Mouse (Mus musculus) left cerebral cortex, adult 2 months (tissue): Measurements from ENCODE around the gene Phb2. TPM values are rescaled to one million over a fixed set of nuclear protein-coding genes. Genes with fewer than 3 reads are reported as not detected.

Experiments
- DNase-seq, 2 experiments: peaks; one replicate each; pipeline ENCODE4 v3.0.0; 2021 to 2022; ENCODE audit warnings: low spot score in 2 of 2, mixed read lengths in 1 of 2; ENCODE audit errors: extremely low spot score in 1 of 2
- H3K27ac ChIP-seq: fragments of 200-600 bp; 2 replicates; pipeline ENCODE4 v1.8.1; 2022
- H3K4me3 ChIP-seq: fragments of 200-600 bp; 2 replicates; pipeline ENCODE4 v1.8.1; 2022
- CTCF ChIP-seq: fragments of 200-600 bp; IDR thresholded peaks from 2 replicates; pipeline ENCODE4 v1.8.1; 2022; ENCODE audit warnings: antibody characterized with exemption, mild to moderate bottlenecking, moderate library complexity
- intact Hi-C: fragments of 180-260 bp; cut with DNase I; formaldehyde crosslinking; loops from one replicate; pipeline ENCODE4 v1.15.1; 2025
- long read RNA-seq, 2 experiments: library from polyadenylated mRNA; stranded (forward); transcript quantifications; one replicate each; pipeline ENCODE4 v2.0.0; 2021; ENCODE audit warnings: borderline mapping rate in 2 of 2
- total RNA-seq, 2 experiments: library from RNA; stranded (reverse); gene quantifications; 2 replicates each; pipeline ENCODE4 v1.2.3; 2021

The Phb2 gene
- 100 to 1,000 TPM; 115 to 120 TPM for total RNA-seq
- long read RNA-seq, experiment 1, partial matches to known transcripts = 2 of 54 reads
- long read RNA-seq, experiment 1, other reads (novel, unspliced or antisense) = 52 of 54 reads
- long read RNA-seq, experiment 2, partial matches to known transcripts = 2 of 44 reads
- long read RNA-seq, experiment 2, other reads (novel, unspliced or antisense) = 42 of 44 reads

- H3K27ac ChIP-seq = peak within 1 kb of the TSS; percentile 87
- DNase-seq = peak; percentile 98
- peak within 1 kb of the TSS; percentile 92 for H3K4me3 ChIP-seq
- intact Hi-C loops = loop anchor here (1.0 kb wide), 3 partner anchors 28 to 327 kb away; partner anchors contain the start of genes Cops7a and Ing4
- no peak; the same call in 1 of the 2 replicates for TF ChIP-seq CTCF
Observed at GRCm38 (mm10) chr6:124711824-124712782, at the start of gene Phb2, which contains the start of gene Emg1. Phb2 (plus strand) TSS chr6:124712336. Emg1 (minus strand) TSS chr6:124712178.

- Histone ChIP-seq H3K4me3 (peak within 1 kb of the TSS; percentile 70), H3K27ac (peak within 1 kb of the TSS; percentile 90)
- peak; percentile 82 for TF ChIP-seq CTCF
- intact Hi-C loops = loop anchor here (2.0 kb wide), 2 partner anchors 40 to 78 kb away; partner anchors contain the start of gene Grcc10
- DNase-seq = peak; percentile 96 to 97
Observed at GRCm38 (mm10) chr6:124662477-124663423, 49.4 kb upstream of the Phb2 start, which contains the start of gene Lpcat3. Lpcat3 (plus strand) TSS chr6:124663027.

GRCm38 (mm10) chr6:124663424-124663795 lies 48.7 kb upstream of the Phb2 start:
- peak overlapping the region; percentile 70 for H3K4me3 ChIP-seq
- no peak for TF ChIP-seq CTCF
- intact Hi-C loops = loop anchor here (2.0 kb wide), 2 partner anchors 39 to 77 kb away; partner anchors contain the start of gene Grcc10
- DNase-seq = no peak
- peak overlapping the region; percentile 90 for H3K27ac ChIP-seq

GRCm38 (mm10) chr6:124664256-124664655 lies 47.9 kb upstream of the Phb2 start:
- no peak overlapping the region for H3K27ac ChIP-seq
- intact Hi-C loops = no loop called here
- no peak for TF ChIP-seq CTCF
- no peak overlapping the region for H3K4me3 ChIP-seq
- DNase-seq = no peak

- Histone ChIP-seq H3K27ac (no peak overlapping the region), H3K4me3 (no peak overlapping the region)
- no peak for DNase-seq
- intact Hi-C loops = no loop called here
- TF ChIP-seq CTCF = no peak
Observed at GRCm38 (mm10) chr6:124665011-124665410, 47.1 kb upstream of the Phb2 start.

- no peak overlapping the region for H3K27ac ChIP-seq
- no peak overlapping the region for H3K4me3 ChIP-seq
- no peak for TF ChIP-seq CTCF
- intact Hi-C loops = no loop called here
- no peak for DNase-seq
Observed at GRCm38 (mm10) chr6:124669234-124669859, 42.8 kb upstream of the Phb2 start.

GRCm38 (mm10) chr6:124670281-124670900 lies 41.7 kb upstream of the Phb2 start:
- H3K27ac ChIP-seq = no peak overlapping the region
- intact Hi-C loops = no loop called here
- TF ChIP-seq CTCF = no peak
- DNase-seq = no peak
- H3K4me3 ChIP-seq = no peak overlapping the region

GRCm38 (mm10) chr6:124672100-124672499 lies 40.0 kb upstream of the Phb2 start:
- intact Hi-C loops = loop anchor here (2.0 kb wide), 1 partner anchor 73 kb away; no protein-coding TSS in a partner anchor

GRCm38 (mm10) chr6:124673619-124674018 lies 38.5 kb upstream of the Phb2 start:
- TF ChIP-seq CTCF = no peak
- DNase-seq = peak; percentile 37 to 45
- Histone ChIP-seq H3K4me3 (no peak overlapping the region), H3K27ac (peak overlapping the region; percentile 55; the same call in 1 of the 2 replicates)
- intact Hi-C loops = loop anchor here (2.0 kb wide), 1 partner anchor 71 kb away; no protein-coding TSS in a partner anchor

More at GRCm38 (mm10) chr6:124672100-124672499, 40.0 kb upstream of the Phb2 start:
- DNase-seq = no peak
- no peak overlapping the region; the same call in none of the 2 replicates for H3K27ac ChIP-seq
- no peak overlapping the region for H3K4me3 ChIP-seq
- TF ChIP-seq CTCF = no peak

- intact Hi-C loops = no loop called here
- Histone ChIP-seq H3K4me3 (no peak overlapping the region), H3K27ac (no peak overlapping the region)
- DNase-seq = no peak
- TF ChIP-seq CTCF = no peak
Observed at GRCm38 (mm10) chr6:124674591-124674990, 37.5 kb upstream of the Phb2 start.
